Mouse (Mus musculus): ENCODE results near the gene Plch2.

DNA sequence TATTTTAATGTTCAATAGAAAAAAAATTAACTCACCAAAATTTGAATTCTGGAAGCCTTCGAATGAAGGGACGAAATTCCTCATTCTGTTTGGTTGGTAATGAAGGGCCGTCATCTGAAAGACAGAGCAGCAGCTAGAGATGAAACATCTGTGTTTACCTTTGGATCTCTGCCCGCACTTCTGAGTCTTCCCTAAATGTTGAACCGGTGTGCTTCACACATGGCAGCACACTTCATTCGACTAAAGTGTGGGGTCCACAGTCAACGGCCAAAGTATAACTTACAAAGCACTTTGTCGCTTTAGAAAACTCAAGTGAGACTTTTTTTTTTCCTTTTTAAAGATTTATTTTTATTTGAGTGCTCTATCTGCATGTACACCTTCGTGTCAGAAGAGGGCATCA, 20.1 kb upstream of the Plch2 start:
- TF ChIP-seq CTCF (IDR thresholded peaks at IDR 0.05) (no peak), EP300 (IDR thresholded peaks at IDR 0.05) (no peak)

Data from lung, postnatal 0 days (tissue).